Mouse (Mus musculus) C2C12 (cell line): ENCODE measurements around the gene Cyp2c23. TPM values are rescaled to one million over a fixed set of nuclear protein-coding genes. Genes with fewer than 3 reads are reported as not detected.

Experiments
- H3K27me3 ChIP-seq: one replicate; pipeline ENCODE4 v1.6.1; 2011; ENCODE audit not compliant: control insufficient read depth, insufficient read depth, insufficient read length
- H3K36me3 ChIP-seq: one replicate; pipeline ENCODE4 v1.6.1; 2011; ENCODE audit not compliant: control insufficient read depth, insufficient read depth
- H3K4me3 ChIP-seq: one replicate; pipeline ENCODE4 v1.5.1; 2011; ENCODE audit warnings: mild to moderate bottlenecking, control low read depth; ENCODE audit not compliant: poor library complexity, insufficient read depth, severe bottlenecking
- H3K79me2 ChIP-seq: one replicate; pipeline ENCODE4 v1.6.1; 2011; ENCODE audit not compliant: control insufficient read depth, insufficient read depth
- H3K79me3 ChIP-seq: one replicate; pipeline ENCODE4 v1.6.1; 2011; ENCODE audit warnings: low read depth, control low read depth
- H3ac ChIP-seq: one replicate; pipeline ENCODE3; 2011; ENCODE audit warnings: low read depth; ENCODE audit not compliant: control insufficient read depth, insufficient read length
- CEBPB ChIP-seq: IDR thresholded peaks from one replicate; pipeline ENCODE4 v1.6.1; 2011; ENCODE audit warnings: low read depth, mild to moderate bottlenecking, control low read depth, moderate library complexity
- CTCF ChIP-seq: IDR thresholded peaks from one replicate; pipeline ENCODE4 v1.5.1; 2011; ENCODE audit not compliant: control insufficient read depth, insufficient read depth, insufficient read length
- FOSL1 ChIP-seq: IDR thresholded peaks from one replicate; pipeline ENCODE4 v1.8.0; 2011; ENCODE audit warnings: mild to moderate bottlenecking, low read length; ENCODE audit not compliant: poor library complexity, insufficient read depth, severe bottlenecking
- MAX ChIP-seq: IDR thresholded peaks from one replicate; pipeline ENCODE4 v1.6.1; 2011; ENCODE audit warnings: mild to moderate bottlenecking, control low read depth
- MYOD1 ChIP-seq: IDR thresholded peaks from one replicate; pipeline ENCODE4 v1.6.1; 2011; ENCODE audit warnings: low read depth; ENCODE audit not compliant: control insufficient read depth, insufficient read length
- MYOG ChIP-seq: IDR thresholded peaks from one replicate; pipeline ENCODE4 v1.6.1; 2011; ENCODE audit not compliant: control insufficient read depth, insufficient read length; ENCODE audit errors: extremely low read depth
- USF1 ChIP-seq: IDR thresholded peaks from one replicate; pipeline ENCODE4 v1.6.1; 2011; ENCODE audit warnings: low read depth, mild to moderate bottlenecking, control low read depth, moderate library complexity
- polyA plus RNA-seq: library from polyadenylated mRNA; unstranded; fragments of >200 nt; fragmentation: generic; extraction: Trizol; gene quantifications from one replicate; pipeline ENCODE4 v1.2.1, GENCODE M21; 2012; ENCODE audit warnings: missing spikeins

The Cyp2c23 gene
- polyA plus RNA-seq, 1 experiment, result not detected

- H3K79me2 ChIP-seq, result no peaks in the 10 kb centered on the region
- H3ac ChIP-seq, result no peak overlapping the region
- TF ChIP-seq CTCF, result no peak
- peak; percentile 51 for TF ChIP-seq USF1
- no peaks in the 10 kb centered on the region for H3K27me3 ChIP-seq
- no peak overlapping the region for H3K4me3 ChIP-seq
- H3K36me3 ChIP-seq, result peaks cover 30% of the 10 kb centered on the region
- no peaks in the 10 kb centered on the region for H3K79me3 ChIP-seq
Observed at GRCm38 (mm10) chr19:44033396-44033795, 4.4 kb upstream of the Cyp2c23 start.

DNA sequence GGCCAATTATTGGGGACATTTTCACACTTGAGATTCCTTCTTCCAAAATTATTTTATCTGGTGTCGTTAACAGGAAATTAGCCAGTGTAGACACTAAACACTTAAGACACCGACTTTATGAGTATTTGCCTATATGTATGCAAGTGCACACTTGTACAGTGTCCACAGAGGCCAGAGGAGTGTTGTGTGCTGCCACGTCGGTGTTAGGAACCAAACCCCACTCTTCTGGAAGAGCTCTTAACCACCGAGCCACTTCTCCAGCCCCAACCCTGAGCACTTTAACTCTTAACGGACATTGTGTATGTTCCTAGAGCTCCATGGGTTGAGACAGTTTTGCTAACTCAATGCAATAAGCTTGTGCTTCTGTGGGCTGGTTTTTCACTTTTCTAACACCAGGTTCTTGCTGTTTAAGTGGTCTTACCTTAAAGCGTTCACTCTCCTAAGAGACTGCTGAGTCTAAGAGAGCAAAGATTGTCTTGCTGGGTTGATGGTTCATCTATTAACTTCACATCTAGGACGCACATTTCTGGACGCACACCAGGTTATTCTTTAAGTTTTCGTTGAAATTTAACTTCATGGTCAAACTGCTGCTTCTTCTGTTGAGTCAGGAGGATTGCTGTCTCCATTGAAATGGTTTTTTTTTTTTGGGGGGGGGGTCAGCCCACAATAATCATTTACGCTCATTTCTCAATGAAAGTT is 3.2 kb upstream of the Cyp2c23 start:
- H3ac ChIP-seq, result no peak overlapping the region
- no peak overlapping the region for H3K4me3 ChIP-seq
- peaks cover 21% of the 10 kb centered on the region for H3K36me3 ChIP-seq
- H3K79me3 ChIP-seq, result no peaks in the 10 kb centered on the region
- no peaks in the 10 kb centered on the region for H3K27me3 ChIP-seq
- H3K79me2 ChIP-seq, result no peaks in the 10 kb centered on the region
- TF ChIP-seq CEBPB (no peak), CTCF (no peak), MAX (no peak), USF1 (no peak), MYOG (no peak), MYOD1 (no peak), FOSL1 (no peak)

DNA sequence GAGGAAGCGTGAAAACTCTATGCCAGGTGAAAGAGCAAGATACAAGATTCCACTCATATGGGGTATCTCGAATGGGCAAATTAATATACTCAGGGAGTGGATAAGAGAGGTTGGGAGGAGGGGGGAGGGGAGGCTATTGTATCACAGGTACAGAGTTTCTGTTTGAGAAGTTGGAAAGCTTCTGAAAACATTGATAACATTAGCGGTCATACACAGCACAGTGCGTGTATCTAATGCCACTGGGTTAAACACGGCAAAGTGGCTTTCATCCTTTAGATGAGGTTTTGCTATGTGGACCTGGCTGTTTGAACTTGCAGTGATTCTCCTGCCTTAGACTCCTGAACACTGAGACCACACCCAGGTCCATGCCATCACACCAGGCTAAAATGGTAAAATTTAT is 1.0 kb upstream of the Cyp2c23 start:
- no peak overlapping the region for H3K4me3 ChIP-seq
- TF ChIP-seq USF1 (no peak), CEBPB (no peak), MAX (no peak), MYOG (no peak), CTCF (no peak), MYOD1 (no peak), FOSL1 (no peak)
- no peaks in the 10 kb centered on the region for H3K79me2 ChIP-seq
- no peaks in the 10 kb centered on the region for H3K79me3 ChIP-seq
- peaks cover 6% of the 10 kb centered on the region for H3K36me3 ChIP-seq
- no peak overlapping the region for H3ac ChIP-seq
- H3K27me3 ChIP-seq, result no peaks in the 10 kb centered on the region

DNA sequence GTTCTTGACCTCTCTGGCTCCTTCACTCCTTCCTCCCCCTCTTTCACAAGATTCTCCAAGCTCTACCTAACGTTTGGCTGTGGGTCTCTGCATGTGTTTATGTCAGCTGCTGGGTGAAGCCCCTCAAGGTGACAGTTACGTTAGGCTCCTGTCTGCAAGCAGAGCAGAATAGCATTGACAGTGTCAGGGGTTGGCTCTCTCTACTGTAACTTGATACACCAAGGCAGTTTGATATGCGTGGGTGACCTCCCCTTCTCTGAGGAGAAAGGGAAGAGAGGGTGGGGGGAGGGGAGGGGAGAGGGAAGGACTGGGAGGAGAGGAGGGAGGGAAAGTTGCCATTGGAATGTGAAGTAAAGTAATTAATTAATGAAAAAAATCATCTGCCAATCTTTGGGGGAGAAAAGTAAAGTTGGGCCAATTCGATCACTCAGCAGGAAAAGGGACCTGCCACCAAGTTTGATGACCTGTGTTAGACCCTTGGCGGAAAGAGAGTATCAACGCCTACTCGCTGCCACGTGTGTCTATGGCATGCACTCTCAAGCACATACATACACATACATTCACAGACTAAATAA is 2.0 kb downstream of the Cyp2c23 start:
- Histone ChIP-seq H3K79me3 (no peaks in the 10 kb centered on the region), H3K79me2 (no peaks in the 10 kb centered on the region), H3K27me3 (no peaks in the 10 kb centered on the region), H3ac (no peak overlapping the region), H3K4me3 (no peak overlapping the region), H3K36me3 (peaks cover 2% of the 10 kb centered on the region)
- TF ChIP-seq MYOG, result no peak

GRCm38 (mm10) chr19:44024921-44025585 is 4.0 kb downstream of the Cyp2c23 start:
- no peaks in the 10 kb centered on the region for H3K27me3 ChIP-seq
- no peaks in the 10 kb centered on the region for H3K79me3 ChIP-seq
- TF ChIP-seq CTCF (no peak), CEBPB (no peak), FOSL1 (no peak), MYOD1 (no peak), USF1 (no peak), MYOG (no peak), MAX (no peak)
- H3ac ChIP-seq, result no peak overlapping the region
- no peaks in the 10 kb centered on the region for H3K36me3 ChIP-seq
- H3K79me2 ChIP-seq, result no peaks in the 10 kb centered on the region
- H3K4me3 ChIP-seq, result no peak overlapping the region

DNA sequence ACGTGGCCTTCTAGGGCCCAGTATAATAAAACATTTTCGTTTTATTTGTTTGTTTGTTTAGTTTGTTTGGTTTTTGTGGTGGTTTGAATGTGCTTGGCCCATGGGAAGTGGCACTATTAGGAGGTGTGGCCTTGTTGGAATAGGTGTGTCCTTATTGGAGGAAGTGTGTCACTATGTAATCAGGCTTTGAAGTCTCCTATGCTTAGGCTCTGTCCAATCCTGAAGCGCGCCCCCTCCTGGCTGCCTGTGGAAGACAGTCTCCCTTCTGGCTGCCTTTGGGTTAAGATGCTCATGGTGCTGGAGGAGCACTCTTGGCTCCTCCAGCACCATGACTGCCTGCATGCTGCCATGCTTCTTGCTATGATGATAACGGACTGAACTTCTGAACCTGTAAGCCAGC is 5.9 kb downstream of the Cyp2c23 start:
- TF ChIP-seq MYOD1, result no peak
- no peak for TF ChIP-seq FOSL1
- TF ChIP-seq USF1, result no peak
- no peak for TF ChIP-seq MAX
- no peak for TF ChIP-seq CTCF
- TF ChIP-seq CEBPB, result no peak
- no peak for TF ChIP-seq MYOG
- H3K4me3 ChIP-seq, result no peak overlapping the region
- no peaks in the 10 kb centered on the region for H3K79me3 ChIP-seq
- H3K27me3 ChIP-seq, result no peaks in the 10 kb centered on the region
- no peaks in the 10 kb centered on the region for H3K79me2 ChIP-seq
- H3K36me3 ChIP-seq, result no peaks in the 10 kb centered on the region
- no peak overlapping the region for H3ac ChIP-seq
